Mouse (Mus musculus): Measurements from ENCODE around the gene Olfr64.

Gene Olfr64

GRCm38 (mm10) chr7:103894385-103894784 is at the start of gene Olfr64:
Olfr64 (minus strand) TSS chr7:103894485.
- no peak for DNase-seq (ENCODE audit: low spot score)

GRCm38 (mm10) chr7:103942730-103943129 is 48.4 kb upstream of the Olfr64 start:
- DNase-seq (ENCODE audit: low spot score) = peak; percentile 15

- no peak for DNase-seq (ENCODE audit: low spot score)
Observed at GRCm38 (mm10) chr7:103934264-103934663, 40.0 kb upstream of the Olfr64 start, which contains the start of gene Olfr632. Olfr632 (plus strand) TSS chr7:103934347.

GRCm38 (mm10) chr7:103928525-103928924 is 34.2 kb upstream of the Olfr64 start, which contains the start of gene Olfr631:
Olfr631 (plus strand) TSS chr7:103928825.
- no peak for DNase-seq (ENCODE audit: low spot score)

GRCm38 (mm10) chr7:103915338-103915737 is 21.1 kb upstream of the Olfr64 start:
- no peak for DNase-seq (ENCODE audit: low spot score)

GRCm38 (mm10) chr7:103912969-103913511 is 18.8 kb upstream of the Olfr64 start:
- no peak for DNase-seq (ENCODE audit: low spot score)

- no peak for DNase-seq (ENCODE audit: low spot score)
Observed at GRCm38 (mm10) chr7:103910047-103910446, 15.8 kb upstream of the Olfr64 start.

- DNase-seq (ENCODE audit: low spot score) = no peak
Observed at GRCm38 (mm10) chr7:103903187-103903586, 8.9 kb upstream of the Olfr64 start, which contains the start of gene Olfr65. Olfr65 (plus strand) TSS chr7:103903487.

- no peak for DNase-seq (ENCODE audit: low spot score)
Observed at GRCm38 (mm10) chr7:103886152-103886551, 8.1 kb downstream of the Olfr64 start, which contains the start of gene Olfr66. Olfr66 (minus strand) TSS chr7:103886252.

- no peak for DNase-seq (ENCODE audit: low spot score)
Observed at GRCm38 (mm10) chr7:103877093-103877492, 17.2 kb downstream of the Olfr64 start.

- no peak for DNase-seq (ENCODE audit: low spot score)
Observed at GRCm38 (mm10) chr7:103874451-103874850, 19.8 kb downstream of the Olfr64 start.

GRCm38 (mm10) chr7:103873064-103873463 is 21.2 kb downstream of the Olfr64 start:
- no peak for DNase-seq (ENCODE audit: low spot score)

- no peak for DNase-seq (ENCODE audit: low spot score)
Observed at GRCm38 (mm10) chr7:103870667-103871066, 23.6 kb downstream of the Olfr64 start.

- no peak for DNase-seq (ENCODE audit: low spot score)
Observed at GRCm38 (mm10) chr7:103865716-103866115, 28.6 kb downstream of the Olfr64 start.

GRCm38 (mm10) chr7:103861531-103861930 is 32.8 kb downstream of the Olfr64 start:
- DNase-seq (ENCODE audit: low spot score) = no peak

- DNase-seq (ENCODE audit: low spot score) = peak; percentile 22
Observed at GRCm38 (mm10) chr7:103860855-103861254, 33.4 kb downstream of the Olfr64 start.

- no peak for DNase-seq (ENCODE audit: low spot score)
Observed at GRCm38 (mm10) chr7:103859076-103859475, 35.2 kb downstream of the Olfr64 start.

- DNase-seq (ENCODE audit: low spot score) = no peak
Observed at GRCm38 (mm10) chr7:103854669-103855068, 39.6 kb downstream of the Olfr64 start.

GRCm38 (mm10) chr7:103853090-103853489 is 41.2 kb downstream of the Olfr64 start, which contains the start of gene Hbb-y:
Hbb-y (minus strand) TSS chr7:103853216.
- DNase-seq (ENCODE audit: low spot score) = no peak

GRCm38 (mm10) chr7:103844525-103845325 is 49.6 kb downstream of the Olfr64 start:
- DNase-seq (ENCODE audit: low spot score) = no peak

GRCm38 (mm10) chr7:103843034-103843433 is 51.3 kb downstream of the Olfr64 start, which contains the start of gene Hbb-bh1:
Hbb-bh1 (minus strand) TSS chr7:103843164.
- no peak for DNase-seq (ENCODE audit: low spot score)

- no peak for DNase-seq (ENCODE audit: low spot score)
Observed at GRCm38 (mm10) chr7:103840268-103840667, 54.0 kb downstream of the Olfr64 start, which contains the start of gene Hbb-bh2. Hbb-bh2 (minus strand) TSS chr7:103840520.

All from urinary bladder, postnatal 14 days (tissue).